Mouse (Mus musculus) embryonic facial prominence, embryonic 15.5 days (tissue): ENCODE results near the gene Fam187b. TPM values are rescaled to one million over a fixed set of nuclear protein-coding genes. Genes with fewer than 3 reads are reported as not detected.

Source experiments
- polyA plus RNA-seq: library from polyadenylated mRNA; unstranded; fragments of >200 nt; fragmentation: Nextera tagmentation; extraction: Ambion mirVana; gene quantifications from 2 replicates; pipeline ENCODE4 v1.2.1, GENCODE M21; 2015

Fam187b gene
- polyA plus RNA-seq, 1 experiment from 2014 or later = 4.8 TPM

Other genes starting within 250 kb of the Fam187b start
- gene Tmem147, start 244.2 kb upstream of the Fam187b start, polyA plus RNA-seq = 191 and 200 TPM in 2 replicates
- 0.48 and 1.0 TPM in 2 replicates for gene Gapdhs, start 230.1 kb upstream of the Fam187b start, polyA plus RNA-seq
- gene Sbsn, start 222.3 kb upstream of the Fam187b start, polyA plus RNA-seq = 163 and 182 TPM in 2 replicates
- 491 and 576 TPM in 2 replicates for gene Dmkn, start 210.0 kb upstream of the Fam187b start, polyA plus RNA-seq
- 1,669 and 1,901 TPM in 2 replicates for gene Krtdap, start 185.9 kb upstream of the Fam187b start, polyA plus RNA-seq
- gene Ffar2, start 150.0 kb upstream of the Fam187b start, polyA plus RNA-seq = 0.14 TPM in 1 of 2 replicates, not detected in the other
- not detected in 2 replicates for gene Ffar3, start 117.6 kb upstream of the Fam187b start, polyA plus RNA-seq
- not detected in 2 replicates for gene Ffar1, start 112.2 kb upstream of the Fam187b start, polyA plus RNA-seq
- 0.11 and 0.20 TPM in 2 replicates for gene Cd22, start 93.4 kb upstream of the Fam187b start, polyA plus RNA-seq
- 1.00 and 1.4 TPM in 2 replicates for gene Mag, start 58.9 kb upstream of the Fam187b start, polyA plus RNA-seq
- 0.93 TPM in 1 of 2 replicates, not detected in the other for gene Hamp2, start 49.1 kb upstream of the Fam187b start, polyA plus RNA-seq
- not detected in 2 replicates for gene Hamp, start 29.8 kb upstream of the Fam187b start, polyA plus RNA-seq
- 23.3 and 25.0 TPM in 2 replicates for gene Usf2, start 17.0 kb upstream of the Fam187b start, polyA plus RNA-seq
- gene Lsr, start 326 bp upstream of the Fam187b start, polyA plus RNA-seq = 40.8 and 47.2 TPM in 2 replicates
- 43.8 and 46.2 TPM in 2 replicates for gene Fxyd5, start 68.7 kb downstream of the Fam187b start, polyA plus RNA-seq
- 10.6 and 12.3 TPM in 2 replicates for gene Fxyd7, start 77.7 kb downstream of the Fam187b start, polyA plus RNA-seq
- 115 and 119 TPM in 2 replicates for gene Fxyd1, start 83.4 kb downstream of the Fam187b start, polyA plus RNA-seq
- 1.7 and 2.1 TPM in 2 replicates for gene Lgi4, start 85.6 kb downstream of the Fam187b start, polyA plus RNA-seq
- 108 and 127 TPM in 2 replicates for gene Fxyd3, start 102.9 kb downstream of the Fam187b start, polyA plus RNA-seq
- 5.4 and 5.7 TPM in 2 replicates for gene Hpn, start 141.5 kb downstream of the Fam187b start, polyA plus RNA-seq
- gene Scn1b, start 153.2 kb downstream of the Fam187b start, polyA plus RNA-seq = 7.1 and 7.8 TPM in 2 replicates
- 72.5 and 75.2 TPM in 2 replicates for gene Gramd1a, start 182.1 kb downstream of the Fam187b start, polyA plus RNA-seq